Mouse (Mus musculus) macrophage (primary cell): ENCODE data around the gene Gsto1. TPM values are rescaled to one million over a fixed set of nuclear protein-coding genes. Genes with fewer than 3 reads are reported as not detected.
"Not testable (repeated sequence)": the region's sequence is repeated elsewhere in the genome, so short reads cannot be mapped to it uniquely, and the experiment has no call there.

Experiments used
- H3K27ac ChIP-seq: fragments of 350-480 bp; formaldehyde crosslinking; 2 replicates; pipeline ENCODE4 v1.9.0; 2021
- H3K36me3 ChIP-seq: fragments of 350-480 bp; formaldehyde crosslinking; 2 replicates; pipeline ENCODE4 v1.9.0; 2021; ENCODE audit errors: inconsistent target
- H3K4me3 ChIP-seq: fragments of 350-480 bp; formaldehyde crosslinking; 2 replicates; pipeline ENCODE4 v1.9.0; 2021; ENCODE audit errors: inconsistent target
- H3K79me2 ChIP-seq: fragments of 350-480 bp; formaldehyde crosslinking; 2 replicates; pipeline ENCODE4 v1.9.0; 2021; ENCODE audit errors: inconsistent target
- WGBS: methylation state at CpG from one replicate; pipeline ENCODE4 v1.1.7; 2026; ENCODE audit warnings: inconsistent platforms; ENCODE audit not compliant: missing documents; 5-methylcytosine and 5-hydroxymethylcytosine counted together
- polyA plus RNA-seq: library from polyadenylated mRNA; stranded (reverse); fragments of 250-400 nt; gene quantifications from 3 replicates; pipeline ENCODE4 v1.2.4, GENCODE M21; 2018; ENCODE audit warnings: inconsistent platforms

Gsto1 gene
- polyA plus RNA-seq, 1 experiment from 2014 or later: 92.4 TPM

- Histone ChIP-seq H3K79me2 (no peaks in the 10 kb centered on the region), H3K36me3 (no peaks in the 10 kb centered on the region), H3K27ac (no peak overlapping the region), H3K4me3 (no peak overlapping the region)
- 9% methylated on average over 42 of the region's 49 CpGs for WGBS
Measured at GRCm38 (mm10) chr19:47836701-47837526, 17.9 kb upstream of the Gsto1 start.

GRCm38 (mm10) chr19:47837527-47837901 is 17.3 kb upstream of the Gsto1 start:
- WGBS: 2% methylated on average over 6 of the region's 6 CpGs

GRCm38 (mm10) chr19:47841234-47841633 is 13.5 kb upstream of the Gsto1 start:
- H3K79me2 ChIP-seq, H3K27ac ChIP-seq, H3K4me3 ChIP-seq, H3K36me3 ChIP-seq: not testable (repeated sequence)
- WGBS: 0% methylated on average over 3 of the region's 15 CpGs

More at GRCm38 (mm10) chr19:47837527-47837901, 17.3 kb upstream of the Gsto1 start:
- H3K4me3 ChIP-seq: no peak overlapping the region
- no peak overlapping the region for H3K27ac ChIP-seq
- H3K79me2 ChIP-seq: no peaks in the 10 kb centered on the region
- no peaks in the 10 kb centered on the region for H3K36me3 ChIP-seq

GRCm38 (mm10) chr19:47849735-47850134 is 5.0 kb upstream of the Gsto1 start:
- Histone ChIP-seq H3K27ac (no peak overlapping the region), H3K36me3 (no peaks in the 10 kb centered on the region), H3K79me2 (no peaks in the 10 kb centered on the region), H3K4me3 (no peak overlapping the region)
- 97% methylated on average over 3 of the region's 3 CpGs for WGBS

- not testable (repeated sequence) for H3K27ac ChIP-seq, H3K79me2 ChIP-seq, H3K4me3 ChIP-seq, H3K36me3 ChIP-seq
- WGBS: 77% methylated on average over 3 of the region's 3 CpGs
Measured at GRCm38 (mm10) chr19:47852131-47852530, 2.6 kb upstream of the Gsto1 start.

- Histone ChIP-seq H3K4me3 (no peak overlapping the region), H3K27ac (no peak overlapping the region), H3K79me2 (no peaks in the 10 kb centered on the region), H3K36me3 (peaks cover 3% of the 10 kb centered on the region; the same call in 1 of the 2 replicates)
- WGBS: 96% methylated on average over 3 of the region's 3 CpGs
Measured at GRCm38 (mm10) chr19:47853053-47853452, 1.7 kb upstream of the Gsto1 start.

GRCm38 (mm10) chr19:47853951-47854795 is 597 bp upstream of the Gsto1 start:
- peak overlapping the region; percentile 38 for H3K4me3 ChIP-seq
- peaks cover 9% of the 10 kb centered on the region; the same call in 1 of the 2 replicates for H3K36me3 ChIP-seq
- no peak overlapping the region for H3K27ac ChIP-seq
- 42% methylated on average over 13 of the region's 13 CpGs for WGBS
- H3K79me2 ChIP-seq: no peaks in the 10 kb centered on the region

GRCm38 (mm10) chr19:47857957-47858942 is 3.5 kb downstream of the Gsto1 start:
- Histone ChIP-seq H3K36me3 (peaks cover 32% of the 10 kb centered on the region; the same call in 1 of the 2 replicates), H3K27ac (no peak overlapping the region), H3K4me3 (no peak overlapping the region), H3K79me2 (no peaks in the 10 kb centered on the region)
- WGBS: 97% methylated on average over 18 of the region's 18 CpGs

GRCm38 (mm10) chr19:47859180-47859579 is 4.4 kb downstream of the Gsto1 start:
- H3K36me3 ChIP-seq: peaks cover 32% of the 10 kb centered on the region; the same call in 1 of the 2 replicates
- no peak overlapping the region for H3K4me3 ChIP-seq
- 95% methylated on average over 8 of the region's 8 CpGs for WGBS
- H3K79me2 ChIP-seq: no peaks in the 10 kb centered on the region
- H3K27ac ChIP-seq: no peak overlapping the region

GRCm38 (mm10) chr19:47862581-47862980 is 7.8 kb downstream of the Gsto1 start:
- no peak overlapping the region for H3K4me3 ChIP-seq
- H3K27ac ChIP-seq: no peak overlapping the region
- 95% methylated on average over 3 of the region's 3 CpGs for WGBS
- no peaks in the 10 kb centered on the region for H3K79me2 ChIP-seq
- H3K36me3 ChIP-seq: peaks cover 32% of the 10 kb centered on the region; the same call in 1 of the 2 replicates

GRCm38 (mm10) chr19:47864051-47864450 is 9.3 kb downstream of the Gsto1 start:
- no peaks in the 10 kb centered on the region for H3K79me2 ChIP-seq
- WGBS: 96% methylated on average over 9 of the region's 9 CpGs
- peaks cover 24% of the 10 kb centered on the region; the same call in 1 of the 2 replicates for H3K36me3 ChIP-seq
- H3K27ac ChIP-seq: no peak overlapping the region
- no peak overlapping the region for H3K4me3 ChIP-seq

GRCm38 (mm10) chr19:47864721-47865120 is 10.0 kb downstream of the Gsto1 start:
- Histone ChIP-seq H3K36me3 (peaks cover 17% of the 10 kb centered on the region; the same call in 1 of the 2 replicates), H3K27ac (no peak overlapping the region), H3K79me2 (no peaks in the 10 kb centered on the region), H3K4me3 (peak overlapping the region; percentile 33)
- WGBS: 67% methylated on average over 5 of the region's 7 CpGs

- 1% methylated on average over 49 of the region's 49 CpGs for WGBS
- no peaks in the 10 kb centered on the region for H3K79me2 ChIP-seq
- H3K27ac ChIP-seq: peak within 1 kb of the TSS; percentile 27; the same call in 1 of the 2 replicates
- H3K36me3 ChIP-seq: peaks cover 10% of the 10 kb centered on the region; the same call in 1 of the 2 replicates
- H3K4me3 ChIP-seq: peak within 1 kb of the TSS; percentile 33
Measured at GRCm38 (mm10) chr19:47865353-47865947, 10.7 kb downstream of the Gsto1 start, which contains the start of gene Gsto2. Gene Gsto2 (plus strand): TSS chr19:47865534.
